Mouse (Mus musculus) megakaryocyte, embryonic 14.5 days (primary cell): ENCODE measurements around the gene Lrp4.

ENCODE experiments used
- FLI1 ChIP-seq: IDR thresholded peaks from 2 replicates; pipeline ENCODE4 v1.6.1; 2012; ENCODE audit warnings: low read length, inconsistent platforms, mixed read lengths
- GATA1 ChIP-seq: IDR thresholded peaks from 3 replicates; pipeline ENCODE4 v1.6.1; 2012; ENCODE audit warnings: mixed read lengths, low read length, inconsistent platforms, borderline replicate concordance

DNA sequence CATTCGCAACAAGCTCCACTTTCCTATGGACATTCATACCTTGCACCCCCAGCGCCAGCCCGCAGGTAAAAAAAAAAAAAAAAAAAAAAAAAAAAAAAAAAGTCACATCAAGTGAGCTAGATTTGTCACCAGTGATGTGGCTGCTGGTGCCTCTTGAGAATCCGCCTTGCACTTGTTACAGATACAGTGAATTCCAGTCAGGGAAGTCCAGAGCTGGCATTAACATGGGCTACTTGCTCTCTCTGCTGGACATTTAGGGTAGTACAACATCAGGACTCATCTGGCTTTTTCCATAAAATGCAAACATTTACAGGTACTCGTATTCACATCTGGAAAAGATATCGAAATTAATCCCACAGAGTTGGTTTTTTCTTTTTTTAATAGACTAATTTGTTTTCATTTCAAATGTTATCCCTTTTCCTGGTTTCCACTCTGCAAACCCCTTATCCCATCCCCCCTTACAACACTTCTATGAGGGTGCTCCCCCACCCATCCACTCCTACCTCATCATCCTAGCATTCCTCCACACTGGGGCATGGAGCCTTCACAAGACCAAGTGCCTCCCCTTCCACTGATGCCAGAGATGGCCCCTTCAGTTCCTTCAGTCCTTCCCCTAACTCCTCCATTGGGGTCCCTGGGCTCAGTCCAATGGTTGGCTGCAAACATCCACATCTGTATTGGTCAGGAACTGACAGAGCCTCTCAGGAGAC lies 23.6 kb downstream of the Lrp4 start:
- TF ChIP-seq GATA1 (no peak), FLI1 (no peak)
